Mouse (Mus musculus): ENCODE results near the gene Ncor2.

GRCm38 (mm10) chr5:125184826-125185225, 5.8 kb upstream of the Ncor2 start:
- TF ChIP-seq POLR2A (IDR thresholded peaks at IDR 0.05; ENCODE audit: borderline replicate concordance, control insufficient read depth, low read depth, low read length) (no peak), CTCF (IDR thresholded peaks at IDR 0.05; ENCODE audit: control insufficient read depth, insufficient read depth, low read length) (no peak)
